Mouse (Mus musculus) ovary, adult 18-20 months (tissue): ENCODE data around the gene Ripor2.
"Not testable (repeated sequence)": the region's sequence is repeated elsewhere in the genome, so short reads cannot be mapped to it uniquely, and the experiment has no call there.

Experiments used
- DNase-seq: peaks from one replicate; pipeline ENCODE4 v3.0.0; 2022; ENCODE audit warnings: low spot score, mixed read lengths

Ripor2 gene

GRCm38 (mm10) chr13:24761403-24762227, 179.6 kb downstream of the Ripor2 start, which contains the start of gene Gmnn:
Gene Gmnn, minus strand, starts transcription at chr13:24761923.
- DNase-seq: peak; percentile 75

- DNase-seq: no peak
These were observed 180.3 kb downstream of the Ripor2 start for GRCm38 (mm10) chr13:24762254-24762653.

GRCm38 (mm10) chr13:24767809-24768208, 185.8 kb downstream of the Ripor2 start:
- not testable (repeated sequence) for DNase-seq

- DNase-seq: not testable (repeated sequence)
These were observed 189.5 kb downstream of the Ripor2 start for GRCm38 (mm10) chr13:24771482-24771881.

GRCm38 (mm10) chr13:24776146-24776844, 194.3 kb downstream of the Ripor2 start:
- no peak for DNase-seq

- no peak for DNase-seq
These were observed 196.0 kb downstream of the Ripor2 start for GRCm38 (mm10) chr13:24778026-24778425.

- DNase-seq: no peak
These were observed 196.9 kb downstream of the Ripor2 start for GRCm38 (mm10) chr13:24778706-24779380.

- DNase-seq: peak; percentile 68
These were observed 199.9 kb downstream of the Ripor2 start for GRCm38 (mm10) chr13:24781916-24782315.
